In genomic region chr16:50001662-50002455, GRCm38 (mm10) we compare ENCODE assay signal across 22 mouse cellular contexts.
DNase-seq lines count a peak whose midpoint lies in the region; ATAC-seq lines count a peak whose summit lies in the region.
"Had no signal": no experiment of that assay in that cellular context is flagged by ENCODE, and none has a peak within 500 bp of the region (broad histone marks: within the 10 kb centered on the region; RNA-seq: fewer than 3 reads in every experiment).

No protein-coding gene starts in this region.

- no peak overlapping the region for H3K4me3 ChIP-seq in forebrain, embryonic 12.5 days (replicated peaks)
- H3K4me3 ChIP-seq in forebrain, embryonic 11.5 days (ENCODE audit: low read depth, low read length) = no peak overlapping the region
- no peak overlapping the region for H3K4me3 ChIP-seq in hindbrain, embryonic 15.5 days
- H3K4me3 ChIP-seq in hindbrain, embryonic 11.5 days (ENCODE audit: low read depth, low read length) = no peak overlapping the region
- no peak overlapping the region for H3K4me3 ChIP-seq in midbrain, embryonic 12.5 days
- H3K4me3 ChIP-seq: limb, embryonic 15.5 days; stomach, embryonic 15.5 days had no signal

- H3K9me3 ChIP-seq in forebrain, embryonic 12.5 days = no peaks in the 10 kb centered on the region
- H3K9me3 ChIP-seq in forebrain, embryonic 11.5 days (ENCODE audit: control insufficient read depth, low read length) = no peaks in the 10 kb centered on the region
- no peaks in the 10 kb centered on the region for H3K9me3 ChIP-seq in hindbrain, embryonic 15.5 days
- no peaks in the 10 kb centered on the region for H3K9me3 ChIP-seq in hindbrain, embryonic 11.5 days (ENCODE audit: control insufficient read depth, low read length)
- no peaks in the 10 kb centered on the region for H3K9me3 ChIP-seq in midbrain, embryonic 12.5 days
- H3K9me3 ChIP-seq: limb, embryonic 15.5 days; stomach, embryonic 15.5 days had no signal

- H3K27ac ChIP-seq in forebrain, embryonic 12.5 days = no peak overlapping the region
- H3K27ac ChIP-seq in forebrain, embryonic 11.5 days (ENCODE audit: low read depth, low read length) = no peak overlapping the region
- H3K27ac ChIP-seq in hindbrain, embryonic 15.5 days (replicated peaks) = no peak overlapping the region
- no peak overlapping the region for H3K27ac ChIP-seq in hindbrain, embryonic 11.5 days (ENCODE audit: low read depth, low read length)
- no peak overlapping the region for H3K27ac ChIP-seq in midbrain, embryonic 12.5 days (replicated peaks)
- H3K27ac ChIP-seq: limb, embryonic 15.5 days; liver, embryonic 14.5 days; stomach, embryonic 15.5 days had no signal

- H3K36me3 ChIP-seq in forebrain, embryonic 12.5 days (replicated peaks) = no peaks in the 10 kb centered on the region
- H3K36me3 ChIP-seq in forebrain, embryonic 11.5 days (ENCODE audit: control insufficient read depth, insufficient read depth, low read length) = no peaks in the 10 kb centered on the region
- no peaks in the 10 kb centered on the region for H3K36me3 ChIP-seq in hindbrain, embryonic 15.5 days
- no peaks in the 10 kb centered on the region for H3K36me3 ChIP-seq in hindbrain, embryonic 11.5 days (ENCODE audit: control insufficient read depth, insufficient read depth, low read length)
- no peaks in the 10 kb centered on the region for H3K36me3 ChIP-seq in midbrain, embryonic 12.5 days
- H3K36me3 ChIP-seq: limb, embryonic 15.5 days; stomach, embryonic 15.5 days had no signal

- H3K4me1 ChIP-seq in forebrain, embryonic 12.5 days = peaks cover 17% of the 10 kb centered on the region
- peaks cover 2% of the 10 kb centered on the region; the same call in 1 of the 2 replicates for H3K4me1 ChIP-seq in forebrain, embryonic 11.5 days (replicated peaks; ENCODE audit: control insufficient read depth, insufficient read depth, low read length)
- H3K4me1 ChIP-seq in hindbrain, embryonic 15.5 days (replicated peaks) = 0 out of 2 replicates have a peak, but pooled peaks cover 2% of the 10 kb centered on the region
- H3K4me1 ChIP-seq in hindbrain, embryonic 11.5 days (replicated peaks; ENCODE audit: control insufficient read depth, insufficient read depth, low read length) = no peaks in the 10 kb centered on the region
- H3K4me1 ChIP-seq in midbrain, embryonic 12.5 days = peaks cover 9% of the 10 kb centered on the region; the same call in 1 of the 2 replicates
- H3K4me1 ChIP-seq: stomach, embryonic 15.5 days had no signal

- no peak overlapping the region for H3K9ac ChIP-seq in forebrain, embryonic 12.5 days
- H3K9ac ChIP-seq in forebrain, embryonic 11.5 days (ENCODE audit: low read length) = no peak overlapping the region
- no peak overlapping the region for H3K9ac ChIP-seq in hindbrain, embryonic 15.5 days
- no peak overlapping the region for H3K9ac ChIP-seq in hindbrain, embryonic 11.5 days (ENCODE audit: low read depth, low read length)
- H3K9ac ChIP-seq in midbrain, embryonic 12.5 days (replicated peaks) = no peak overlapping the region
- H3K9ac ChIP-seq: limb, embryonic 15.5 days; liver, embryonic 14.5 days; lung, embryonic 14.5 days; stomach, embryonic 15.5 days had no signal

- ATAC-seq in forebrain, embryonic 12.5 days (ENCODE audit: low FRiP score) = 0 out of 2 replicates have a peak, but pooled peaks have one; percentile 39
- no peak for ATAC-seq in forebrain, embryonic 11.5 days (replicated peaks; ENCODE audit: low FRiP score)
- peak; percentile 45; the same call in 1 of the 2 replicates for ATAC-seq in hindbrain, embryonic 15.5 days (ENCODE audit: low FRiP score, low read depth)
- ATAC-seq in hindbrain, embryonic 11.5 days (ENCODE audit: low FRiP score) = no peak
- ATAC-seq in midbrain, embryonic 12.5 days (ENCODE audit: low FRiP score, low read depth) = peak; percentile 39; the same call in 1 of the 2 replicates
- ATAC-seq: inflammation-experienced regulatory T-cells, adult 6 months had no signal

- H3K27me3 ChIP-seq in forebrain, embryonic 12.5 days = no peaks in the 10 kb centered on the region
- H3K27me3 ChIP-seq in forebrain, embryonic 11.5 days (ENCODE audit: control insufficient read depth, insufficient read depth, low read length) = no peaks in the 10 kb centered on the region
- no peaks in the 10 kb centered on the region for H3K27me3 ChIP-seq in hindbrain, embryonic 15.5 days
- no peaks in the 10 kb centered on the region for H3K27me3 ChIP-seq in hindbrain, embryonic 11.5 days (ENCODE audit: control insufficient read depth, insufficient read depth, low read length)
- H3K27me3 ChIP-seq in midbrain, embryonic 12.5 days = no peaks in the 10 kb centered on the region
- H3K27me3 ChIP-seq: limb, embryonic 15.5 days; stomach, embryonic 15.5 days had no signal

- WGBS in forebrain, embryonic 12.5 days = 33% methylated on average over 3 of the region's 3 CpGs
- 42% methylated on average over 3 of the region's 3 CpGs for WGBS in forebrain, embryonic 11.5 days
- WGBS in hindbrain, embryonic 15.5 days = 29% methylated on average over 3 of the region's 3 CpGs
- WGBS in hindbrain, embryonic 11.5 days = 50% methylated on average over 3 of the region's 3 CpGs
- WGBS in midbrain, embryonic 12.5 days = 15% methylated on average over 3 of the region's 3 CpGs

- DNase-seq in forebrain, embryonic 11.5 days (ENCODE audit: low spot score) = no peak
- DNase-seq in hindbrain, embryonic 11.5 days (ENCODE audit: low spot score) = no peak
- DNase-seq in right cerebral cortex, adult 2 months (ENCODE audit: low spot score in 2 of 2) = no peak
- no peak for DNase-seq in kidney, adult 11 months
- DNase-seq in spleen, postnatal 10 days (ENCODE audit: low spot score in 2 of 2) = no peak
- DNase-seq: adrenal gland, postnatal 14 days; cerebellum, adult 9-10 months; gastrocnemius, postnatal 14 days; heart, adult 18-20 months; kidney, adult 2 months; kidney, postnatal 14 days; left cerebral cortex, postnatal 4 days; lung, embryonic 14.5 days; retina, postnatal 1 day; thymus, postnatal 25 days had no signal

- H3K4me2 ChIP-seq in forebrain, embryonic 12.5 days = no peak overlapping the region
- no peak overlapping the region for H3K4me2 ChIP-seq in forebrain, embryonic 11.5 days (ENCODE audit: low read depth, low read length, severe bottlenecking)
- H3K4me2 ChIP-seq in hindbrain, embryonic 15.5 days = no peak overlapping the region
- H3K4me2 ChIP-seq in hindbrain, embryonic 11.5 days (replicated peaks; ENCODE audit: low read depth, low read length) = no peak overlapping the region
- H3K4me2 ChIP-seq in midbrain, embryonic 12.5 days (replicated peaks) = no peak overlapping the region
- H3K4me2 ChIP-seq: limb, embryonic 15.5 days; lung, embryonic 14.5 days; stomach, embryonic 15.5 days had no signal

Comparison
In these comparisons a context has a peak if more than half of its experiments do, and no peak if none do; other contexts are left out.
1. ATAC-seq: peak in forebrain, embryonic 12.5 days (single experiment), hindbrain, embryonic 15.5 days (single experiment) and midbrain, embryonic 12.5 days (single experiment); none in forebrain, embryonic 11.5 days (single experiment) and hindbrain, embryonic 11.5 days (single experiment).